Mouse (Mus musculus): ENCODE data around the gene H2-Ke6. TPM values are rescaled to one million over a fixed set of nuclear protein-coding genes. Genes with fewer than 3 reads are reported as not detected.
"Not testable (repeated sequence)": the region's sequence is repeated elsewhere in the genome, so short reads cannot be mapped to it uniquely, and the experiment has no call there.

Gene H2-Ke6
- total RNA-seq, 2 experiments from 2014 or later = 243 to 247 TPM

GRCm38 (mm10) chr17:34029890-34030595, 2.2 kb upstream of the H2-Ke6 start:
- DNase-seq = no peak

- DNase-seq = no peak
Observed at GRCm38 (mm10) chr17:34029150-34029889, 1.5 kb upstream of the H2-Ke6 start.

- no peak for DNase-seq
Observed at GRCm38 (mm10) chr17:34028501-34029149, 765 bp upstream of the H2-Ke6 start.

- peak; percentile 61 to 66 for DNase-seq
Observed at GRCm38 (mm10) chr17:34026917-34027655, 774 bp downstream of the H2-Ke6 start.

- no peak for DNase-seq
Observed at GRCm38 (mm10) chr17:34026221-34026620, 1.6 kb downstream of the H2-Ke6 start.

- no peak for DNase-seq
Observed at GRCm38 (mm10) chr17:34025756-34026151, 2.1 kb downstream of the H2-Ke6 start.

GRCm38 (mm10) chr17:34024861-34025755, 2.8 kb downstream of the H2-Ke6 start:
- DNase-seq = peak; percentile 57 to 71

- peak; percentile 89 to 93 for DNase-seq
Observed at GRCm38 (mm10) chr17:34024317-34024821, 3.5 kb downstream of the H2-Ke6 start, which contains the start of gene Ring1. TSS of gene Ring1 (minus strand) at chr17:34024680.

- DNase-seq = no peak
Observed at GRCm38 (mm10) chr17:34023678-34024077, 4.2 kb downstream of the H2-Ke6 start.

GRCm38 (mm10) chr17:34022987-34023386, 4.9 kb downstream of the H2-Ke6 start:
- DNase-seq = no peak

GRCm38 (mm10) chr17:34022414-34022783, 5.5 kb downstream of the H2-Ke6 start:
- DNase-seq = no peak

GRCm38 (mm10) chr17:34021539-34022413, 6.1 kb downstream of the H2-Ke6 start:
- peak in 1 of 2 experiments; percentile 14 for DNase-seq

- no peak for DNase-seq
Observed at GRCm38 (mm10) chr17:34013436-34013835, 14.4 kb downstream of the H2-Ke6 start.

GRCm38 (mm10) chr17:34010156-34010555, 17.7 kb downstream of the H2-Ke6 start:
- no peak for DNase-seq

- no peak for DNase-seq
Observed at GRCm38 (mm10) chr17:34006570-34006969, 21.3 kb downstream of the H2-Ke6 start.

- peak; percentile 33 to 49 for DNase-seq
Observed at GRCm38 (mm10) chr17:34003426-34003825, 24.4 kb downstream of the H2-Ke6 start.

- DNase-seq = not testable (repeated sequence)
Observed at GRCm38 (mm10) chr17:34000796-34001195, 27.1 kb downstream of the H2-Ke6 start.

- peak; percentile 93 to 94 for DNase-seq
Observed at GRCm38 (mm10) chr17:34000150-34000537, 27.7 kb downstream of the H2-Ke6 start, which contains the start of gene H2-K1. TSS of gene H2-K1 (minus strand) at chr17:34000347.

- peak; percentile 40 to 61 for DNase-seq
Observed at GRCm38 (mm10) chr17:33999341-34000149, 28.3 kb downstream of the H2-Ke6 start.

Measured in adrenal gland, postnatal 36 days (tissue).